Mouse (Mus musculus) CH12F3 (cell line): Measurements from ENCODE around the gene Flnc.

Source experiments
- in situ Hi-C: fragments of 300-500 bp; cut with MboI; formaldehyde crosslinking; loops from 2 replicates; pipeline ENCODE4 v1.14.3; 2020; ENCODE audit warnings: low sequenced_read_pairs

Gene Flnc

GRCm38 (mm10) chr6:29482691-29483090, 49.6 kb downstream of the Flnc start:
- in situ Hi-C loops, result no loop called here

GRCm38 (mm10) chr6:29484716-29485559, 51.9 kb downstream of the Flnc start:
- in situ Hi-C loops, result no loop called here

GRCm38 (mm10) chr6:29485951-29486350, 52.9 kb downstream of the Flnc start:
- in situ Hi-C loops, result no loop called here

DNA sequence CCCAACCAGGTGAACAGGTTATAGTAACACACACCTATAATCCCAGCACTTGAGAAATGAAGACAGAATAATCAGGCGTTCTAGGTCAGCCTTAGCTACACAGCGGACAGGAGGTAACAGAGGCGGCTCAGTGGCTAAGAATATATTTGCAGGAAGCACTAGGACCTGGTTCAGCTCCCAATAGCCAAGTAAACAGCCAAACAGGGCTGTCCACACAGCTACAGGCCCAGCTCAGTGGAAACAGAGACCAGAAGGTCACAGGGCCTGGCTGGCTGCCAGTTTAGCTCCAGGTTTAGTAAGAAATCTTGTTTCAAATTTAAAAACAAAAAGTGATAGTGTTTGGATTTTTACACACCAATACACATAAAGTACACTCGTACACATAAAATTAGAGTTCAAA, 61.0 kb downstream of the Flnc start:
- in situ Hi-C loops, result no loop called here

DNA sequence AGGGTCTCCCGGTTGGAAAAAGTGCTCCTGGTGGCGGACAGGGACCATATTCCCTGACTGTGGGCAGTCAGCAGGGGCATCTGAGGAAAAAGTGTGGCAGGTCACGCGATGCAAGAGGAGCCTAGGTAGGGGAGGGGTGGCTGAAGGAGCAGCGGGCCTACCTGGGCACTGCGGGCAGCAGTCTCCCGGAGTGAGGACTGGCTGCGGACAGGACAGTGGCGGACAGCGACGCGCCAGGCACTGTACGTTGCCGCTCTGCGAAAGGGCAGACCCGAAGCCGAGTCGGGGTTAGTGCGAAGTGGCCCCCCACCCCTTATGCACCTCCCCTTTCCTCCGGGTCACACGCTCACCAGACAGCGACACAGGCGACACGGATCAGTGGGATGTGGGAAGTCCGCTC, 63.2 kb downstream of the Flnc start:
- in situ Hi-C loops, result no loop called here

DNA sequence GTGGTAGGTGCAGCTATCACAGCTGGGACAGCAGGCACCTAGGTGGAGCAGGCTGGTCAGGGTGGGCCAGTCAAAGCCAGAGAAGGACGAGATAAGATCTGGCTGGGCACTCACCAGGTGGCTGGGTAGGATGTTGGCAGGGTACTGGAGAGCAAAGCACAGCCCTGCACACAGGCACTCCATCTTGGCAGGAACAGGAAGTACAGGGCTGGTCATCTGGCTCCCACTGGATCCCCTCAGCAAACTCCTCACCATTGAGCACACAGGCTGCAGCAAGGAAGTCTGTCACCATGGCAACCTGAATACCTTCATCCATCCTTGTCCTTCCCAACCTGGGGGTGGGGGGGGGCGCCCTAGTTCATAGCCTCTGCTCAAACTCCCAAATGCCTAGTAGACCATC, 64.7 kb downstream of the Flnc start:
- in situ Hi-C loops, result no loop called here

- in situ Hi-C loops, result no loop called here
Observed at GRCm38 (mm10) chr6:29500177-29500576, 67.1 kb downstream of the Flnc start.

- in situ Hi-C loops, result no loop called here
Observed at GRCm38 (mm10) chr6:29500810-29501209, 67.8 kb downstream of the Flnc start.

DNA sequence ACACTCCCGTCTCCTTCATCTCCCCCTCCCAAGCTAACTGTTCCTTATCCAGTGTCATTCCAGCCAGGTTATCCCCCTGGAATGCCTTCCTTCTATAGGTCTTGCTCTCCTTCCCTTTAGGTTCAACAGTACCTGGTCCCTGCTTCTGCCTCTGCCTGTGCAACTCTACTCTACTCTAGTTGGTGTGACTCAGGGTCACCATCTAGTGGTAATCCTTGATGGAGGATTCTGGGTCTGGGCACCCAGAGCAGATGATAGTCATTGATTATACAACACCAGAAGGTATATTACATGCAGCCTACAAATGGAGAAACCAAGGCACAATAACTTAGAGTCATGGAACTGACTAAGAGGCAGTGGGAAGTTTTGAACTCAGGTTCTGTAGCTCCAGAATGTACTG, 68.5 kb downstream of the Flnc start:
- in situ Hi-C loops, result no loop called here

GRCm38 (mm10) chr6:29505493-29505892, 72.4 kb downstream of the Flnc start:
- in situ Hi-C loops, result no loop called here

- in situ Hi-C loops, result no loop called here
Observed at GRCm38 (mm10) chr6:29506834-29507233, 73.8 kb downstream of the Flnc start.

DNA sequence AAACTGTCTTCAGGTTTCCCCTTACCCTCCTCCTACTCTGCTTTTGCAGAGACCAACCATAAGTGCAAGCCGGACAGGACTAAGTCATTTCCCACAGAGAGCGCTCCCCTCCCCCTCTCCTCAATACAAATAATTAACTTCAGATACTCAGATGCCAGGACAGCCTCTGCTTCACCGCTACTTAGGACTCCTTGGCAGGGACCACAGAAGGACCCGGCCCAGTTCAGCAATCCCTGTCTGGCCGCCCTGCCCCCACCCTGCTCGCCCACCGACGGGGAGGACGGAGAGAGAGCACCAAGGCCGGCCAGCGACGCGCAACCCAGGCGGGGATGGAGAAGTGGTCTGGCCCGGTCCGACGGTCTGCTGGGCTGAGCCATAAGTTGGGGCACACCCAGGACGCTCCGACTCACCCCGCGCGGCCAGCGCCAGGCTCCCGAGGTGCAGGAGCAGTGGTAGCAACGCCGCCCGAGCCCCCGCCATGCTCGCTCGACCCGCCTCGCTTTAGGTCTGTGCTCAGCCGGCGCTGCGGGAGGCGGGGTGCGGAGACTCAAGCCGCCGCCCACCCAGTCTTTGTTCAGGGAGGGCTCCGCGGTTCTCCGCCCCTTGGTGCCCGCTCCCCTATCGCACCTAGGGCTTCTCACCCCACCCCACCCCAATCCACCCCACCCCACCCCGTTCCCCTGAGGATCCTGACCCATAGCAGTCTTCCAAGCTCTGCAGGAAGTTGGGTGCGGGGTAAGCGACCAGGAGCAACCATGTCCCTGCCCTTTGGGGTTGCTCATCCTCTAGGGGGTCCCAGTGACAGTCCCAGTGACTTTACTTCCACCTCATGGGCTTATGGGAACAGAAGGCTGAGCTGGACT, 74.6 kb downstream of the Flnc start, which contains the start of gene Kcp:
TSS of gene Kcp (minus strand) at position 506 of the 863 bp plus-strand sequence.
- in situ Hi-C loops, result no loop called here

DNA sequence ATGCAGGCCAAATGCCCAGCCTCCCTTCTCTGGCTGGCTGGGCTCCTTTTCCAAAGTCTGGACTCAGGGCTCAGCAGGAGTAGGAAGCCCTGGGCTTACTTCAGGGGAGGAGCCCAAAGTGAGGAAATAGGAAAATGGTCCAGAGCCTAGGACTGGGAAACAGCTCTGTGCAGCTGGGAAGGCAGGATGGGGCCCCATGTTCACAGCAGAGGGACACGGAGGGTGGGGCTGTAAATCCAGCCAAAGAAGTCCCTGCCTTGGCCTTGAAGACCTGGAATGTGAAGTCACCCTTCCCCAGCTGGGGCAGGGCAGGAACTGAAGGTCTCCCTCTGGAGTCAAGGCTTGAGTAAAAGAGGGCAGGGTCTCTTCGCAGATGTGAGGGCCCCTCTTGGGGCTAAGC, 76.0 kb downstream of the Flnc start:
- in situ Hi-C loops, result no loop called here
